Mouse (Mus musculus) bone marrow macrophage, adult 2 months (primary cell): Measurements from ENCODE around the gene Slc35f4. TPM values are rescaled to one million over a fixed set of nuclear protein-coding genes. Genes with fewer than 3 reads are reported as not detected.

Experiments
- H3K27ac ChIP-seq: 2 replicates; pipeline ENCODE4 v1.5.1; 2012; ENCODE audit warnings: low read depth, low read length; ENCODE audit not compliant: insufficient read depth
- H3K4me1 ChIP-seq: 2 replicates; pipeline ENCODE4 v1.6.1; 2012; ENCODE audit warnings: low read length; ENCODE audit not compliant: control insufficient read depth, insufficient read depth
- H3K4me3 ChIP-seq: 2 replicates; pipeline ENCODE4 v1.5.1; 2012; ENCODE audit warnings: mild to moderate bottlenecking, low read length, moderate library complexity; ENCODE audit not compliant: insufficient read depth
- CTCF ChIP-seq: IDR thresholded peaks from 2 replicates; pipeline ENCODE4 v1.5.1; 2012; ENCODE audit warnings: low read depth, mild to moderate bottlenecking, low read length, moderate library complexity
- POLR2A ChIP-seq: IDR thresholded peaks from 2 replicates; pipeline ENCODE4 v1.6.1; 2012; ENCODE audit warnings: mild to moderate bottlenecking, low read depth, low read length, borderline replicate concordance
- polyA plus RNA-seq: library from polyadenylated mRNA; stranded (reverse); fragments of >200 nt; gene quantifications from 2 replicates; pipeline ENCODE4 v1.2.4, GENCODE M21; 2012; ENCODE audit not compliant: missing spikeins, insufficient read depth, insufficient read length

Gene Slc35f4
- polyA plus RNA-seq, 1 experiment, result not detected

DNA sequence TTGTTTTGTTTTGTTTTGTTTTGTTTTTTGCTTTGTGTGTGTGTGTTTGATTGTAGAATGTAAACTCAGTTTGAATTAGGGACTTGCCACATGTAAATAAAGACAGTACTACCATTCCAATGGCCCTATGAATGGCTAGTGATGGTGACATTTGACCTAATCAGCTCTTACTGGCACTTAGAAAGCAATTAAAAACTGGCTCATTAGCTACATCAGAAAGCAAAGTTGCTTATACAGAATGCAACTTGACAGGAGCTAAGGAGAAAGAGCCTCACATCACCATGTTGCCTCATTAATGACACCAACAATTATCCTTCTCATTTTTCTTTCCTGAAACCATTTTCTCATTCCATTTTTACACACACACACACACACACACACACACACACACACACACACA is 170.3 kb downstream of the Slc35f4 start:
- TF ChIP-seq POLR2A, result no peak
- TF ChIP-seq CTCF, result no peak
- H3K4me1 ChIP-seq, result no peaks in the 10 kb centered on the region
- H3K27ac ChIP-seq, result no peak overlapping the region
- H3K4me3 ChIP-seq, result no peak overlapping the region

DNA sequence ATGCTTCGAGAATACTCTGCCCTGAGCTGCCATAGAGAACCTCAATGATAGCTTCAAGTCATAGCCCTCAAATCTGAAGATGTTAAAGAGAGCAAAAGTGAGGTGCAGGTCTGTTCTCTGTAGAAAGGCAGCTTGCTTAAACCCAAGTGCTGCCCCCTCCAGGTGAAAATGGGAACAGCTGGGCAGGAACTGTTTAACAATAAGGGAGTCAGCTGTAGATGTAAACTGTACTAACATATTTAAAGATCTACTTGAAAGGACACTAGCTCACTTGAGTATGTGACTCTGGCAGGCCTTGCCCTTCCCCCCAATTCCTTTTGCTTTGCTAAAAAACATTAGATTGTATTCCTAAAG is 177.0 kb downstream of the Slc35f4 start:
- TF ChIP-seq CTCF, result no peak
- no peak for TF ChIP-seq POLR2A
- no peak overlapping the region for H3K27ac ChIP-seq
- no peaks in the 10 kb centered on the region for H3K4me1 ChIP-seq
- H3K4me3 ChIP-seq, result no peak overlapping the region

DNA sequence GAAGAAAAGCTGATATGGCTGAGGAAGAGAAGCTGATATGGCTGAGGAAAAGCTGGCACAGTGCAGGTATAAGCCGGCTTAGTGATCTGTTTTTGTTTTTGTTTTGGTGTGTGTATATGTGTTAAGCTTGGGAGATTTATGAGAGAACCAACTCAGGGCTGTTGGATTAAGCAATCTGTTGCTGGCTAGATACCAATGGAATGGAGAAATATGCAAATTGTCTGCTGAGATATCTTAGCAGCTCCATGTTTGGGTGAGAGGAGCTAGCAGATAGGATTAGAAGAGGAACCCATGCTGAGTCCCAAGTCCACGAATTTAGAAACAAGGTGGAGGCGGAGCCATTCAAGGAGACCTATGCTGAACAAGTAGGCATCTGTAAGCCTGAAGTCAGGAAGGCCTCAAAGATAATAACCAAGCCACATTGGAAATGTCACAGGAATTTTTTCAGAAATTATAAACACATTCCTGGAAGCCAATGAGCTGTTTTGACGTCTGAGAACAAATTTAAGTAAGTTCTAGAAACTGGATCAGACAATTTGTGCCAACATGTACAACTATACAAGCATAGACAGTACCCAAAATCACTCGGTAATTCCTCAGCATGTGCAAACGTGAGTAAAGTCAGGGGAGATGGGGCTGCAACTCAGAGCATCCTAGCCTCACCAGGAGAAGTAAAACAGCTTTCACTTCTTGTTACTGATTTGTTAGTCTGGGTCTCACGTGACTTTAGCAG is 177.5 kb downstream of the Slc35f4 start:
- Histone ChIP-seq H3K4me3 (no peak overlapping the region), H3K4me1 (no peaks in the 10 kb centered on the region), H3K27ac (no peak overlapping the region)
- TF ChIP-seq CTCF, result no peak
- no peak for TF ChIP-seq POLR2A

DNA sequence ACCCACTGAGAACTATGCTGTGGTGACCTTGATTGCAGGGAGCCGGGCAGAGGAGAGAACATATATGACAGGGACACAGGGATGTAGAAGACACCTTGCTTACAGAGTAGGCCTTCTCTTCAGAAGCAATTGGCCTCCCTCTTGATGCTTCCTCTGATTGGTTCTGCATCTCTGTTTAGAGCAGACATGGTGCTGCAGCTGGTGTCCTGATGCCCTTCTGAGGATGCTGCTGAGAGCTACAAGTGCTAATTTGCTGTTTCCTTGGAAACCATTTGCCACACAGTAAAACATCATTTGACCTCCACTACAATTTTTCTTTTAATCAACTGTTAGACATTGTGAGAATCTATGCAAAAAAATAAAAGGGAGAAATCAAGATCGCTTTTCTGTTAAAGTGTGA is 180.0 kb downstream of the Slc35f4 start:
- TF ChIP-seq POLR2A (no peak), CTCF (no peak)
- H3K27ac ChIP-seq, result no peak overlapping the region
- no peaks in the 10 kb centered on the region for H3K4me1 ChIP-seq
- H3K4me3 ChIP-seq, result no peak overlapping the region

DNA sequence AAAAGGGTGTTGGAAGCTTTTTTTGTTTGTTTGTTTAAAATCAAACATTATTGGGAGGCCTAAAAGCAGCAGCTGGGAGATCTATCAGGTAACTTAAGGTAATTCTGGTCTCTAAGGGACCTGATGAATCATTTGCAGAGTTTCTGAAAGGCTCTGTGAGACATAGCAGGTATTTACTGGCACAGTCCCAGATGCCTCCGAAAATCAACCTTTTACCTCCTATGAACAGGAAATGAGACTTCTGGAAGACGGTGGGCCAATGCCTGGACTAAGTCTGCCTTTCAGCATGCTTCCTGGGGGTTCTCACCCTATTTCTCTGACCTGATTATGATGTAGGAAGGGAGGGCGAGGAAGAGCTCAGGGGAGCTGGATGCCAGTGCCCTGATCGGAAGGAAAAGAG is 188.8 kb downstream of the Slc35f4 start:
- H3K4me1 ChIP-seq, result no peaks in the 10 kb centered on the region
- no peak for TF ChIP-seq CTCF
- TF ChIP-seq POLR2A, result no peak
- H3K4me3 ChIP-seq, result no peak overlapping the region
- no peak overlapping the region for H3K27ac ChIP-seq

DNA sequence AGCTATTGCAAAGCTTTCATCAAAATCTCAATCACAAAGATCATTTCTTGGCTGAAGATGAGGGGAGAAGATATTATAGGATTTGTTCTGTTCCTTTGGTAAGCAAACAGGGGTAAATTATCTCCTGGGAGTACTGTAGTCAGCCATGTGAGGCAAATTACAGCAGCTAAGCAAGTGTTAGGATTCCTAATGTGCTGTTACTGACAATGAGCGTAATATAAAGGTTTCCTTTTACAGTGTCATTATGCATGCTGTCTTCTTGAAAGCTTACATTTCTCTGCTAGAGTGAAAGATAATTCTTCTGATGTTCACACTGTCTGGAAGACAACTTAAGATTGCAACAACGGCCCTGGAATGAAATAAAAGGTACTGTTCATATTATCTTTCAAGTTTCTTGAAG is 192.0 kb downstream of the Slc35f4 start:
- no peaks in the 10 kb centered on the region for H3K4me1 ChIP-seq
- TF ChIP-seq POLR2A, result no peak
- no peak for TF ChIP-seq CTCF
- H3K27ac ChIP-seq, result no peak overlapping the region
- no peak overlapping the region for H3K4me3 ChIP-seq

DNA sequence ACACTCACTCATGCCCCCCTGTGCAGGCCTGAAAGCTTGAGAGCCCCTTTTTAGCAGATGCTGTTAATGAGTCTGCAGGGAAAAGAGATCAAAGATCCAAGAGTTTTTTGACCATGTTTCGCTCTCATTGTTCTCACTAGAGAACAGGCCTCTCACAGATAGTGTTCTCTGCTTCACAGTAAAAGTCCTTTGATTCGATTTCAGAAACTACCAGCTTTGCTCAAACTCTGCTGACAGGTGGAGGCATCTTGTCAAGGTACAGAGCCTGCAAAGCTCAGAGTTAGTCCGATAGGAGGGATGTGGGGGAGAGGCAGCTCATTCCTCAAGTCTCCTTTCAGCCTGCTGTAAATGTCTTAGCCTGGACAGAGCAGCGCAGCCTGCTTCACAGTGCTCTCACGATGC is 209.4 kb downstream of the Slc35f4 start:
- no peak overlapping the region for H3K27ac ChIP-seq
- no peaks in the 10 kb centered on the region for H3K4me1 ChIP-seq
- TF ChIP-seq CTCF (no peak), POLR2A (no peak)
- H3K4me3 ChIP-seq, result no peak overlapping the region

DNA sequence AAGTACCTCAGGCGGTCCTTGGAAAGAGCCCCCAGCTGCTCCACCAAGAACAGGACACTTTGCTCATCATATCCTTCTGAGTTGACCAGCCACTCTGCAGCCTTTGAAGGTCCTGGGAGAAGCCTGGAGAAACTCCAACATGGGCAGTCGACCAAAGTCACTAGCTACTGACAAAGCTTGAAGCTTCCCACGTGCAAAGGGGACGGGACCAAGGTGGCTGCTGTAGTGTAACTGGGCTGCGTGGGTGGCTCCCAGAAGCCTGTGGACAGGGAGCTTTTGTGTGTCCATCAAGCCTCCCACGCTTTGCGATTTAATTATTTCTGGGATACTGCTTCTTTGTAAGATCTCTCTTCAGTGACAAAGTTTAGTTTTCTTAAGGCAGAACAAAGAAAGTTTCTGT is 211.9 kb downstream of the Slc35f4 start:
- no peaks in the 10 kb centered on the region for H3K4me1 ChIP-seq
- no peak for TF ChIP-seq POLR2A
- TF ChIP-seq CTCF, result no peak

DNA sequence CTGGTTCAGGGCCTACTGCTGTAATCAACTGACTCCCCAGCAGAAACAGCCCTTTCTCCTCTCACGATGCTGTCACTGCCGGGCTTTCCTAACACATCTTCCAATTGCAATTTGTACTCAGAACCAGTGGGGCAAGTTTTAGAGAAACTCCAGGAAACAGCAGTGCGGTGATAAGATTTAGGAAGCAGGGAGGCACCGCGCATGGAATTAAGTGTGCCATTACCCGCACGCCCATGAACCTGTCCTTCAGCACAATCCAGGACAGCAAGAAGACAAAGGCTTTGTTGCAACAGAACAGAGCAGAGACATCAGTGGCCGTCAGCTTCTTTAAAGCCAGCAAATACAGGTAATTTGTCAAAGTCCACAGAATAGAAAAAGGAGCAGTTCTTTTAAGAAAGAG is 212.5 kb downstream of the Slc35f4 start:
- TF ChIP-seq CTCF (no peak), POLR2A (no peak)
- Histone ChIP-seq H3K4me1 (no peaks in the 10 kb centered on the region), H3K27ac (no peak overlapping the region), H3K4me3 (no peak overlapping the region)

More for the DNA sequence above, 211.9 kb downstream of the Slc35f4 start:
- Histone ChIP-seq H3K4me3 (no peak overlapping the region), H3K27ac (no peak overlapping the region)

DNA sequence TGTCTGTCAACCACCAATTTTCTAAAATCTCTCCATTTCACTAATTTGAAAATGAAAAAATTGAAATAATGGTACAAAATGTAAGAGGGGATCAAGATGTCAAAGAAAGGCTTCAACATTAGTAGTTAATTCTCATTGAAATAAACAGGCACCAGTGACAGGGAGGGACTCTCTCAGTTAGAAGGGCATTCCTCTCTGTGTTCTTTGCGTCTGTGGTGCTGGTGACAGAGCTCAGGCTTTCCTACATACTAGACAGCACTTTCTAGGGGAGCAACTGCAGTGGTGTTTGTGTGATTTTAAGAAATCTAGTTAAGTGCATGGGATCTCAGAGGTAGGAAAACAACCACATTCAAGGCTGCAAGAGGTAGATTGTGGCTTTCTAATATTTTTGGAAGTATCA is 214.3 kb downstream of the Slc35f4 start:
- TF ChIP-seq CTCF (no peak), POLR2A (no peak)
- H3K27ac ChIP-seq, result no peak overlapping the region
- H3K4me1 ChIP-seq, result no peaks in the 10 kb centered on the region
- no peak overlapping the region for H3K4me3 ChIP-seq

DNA sequence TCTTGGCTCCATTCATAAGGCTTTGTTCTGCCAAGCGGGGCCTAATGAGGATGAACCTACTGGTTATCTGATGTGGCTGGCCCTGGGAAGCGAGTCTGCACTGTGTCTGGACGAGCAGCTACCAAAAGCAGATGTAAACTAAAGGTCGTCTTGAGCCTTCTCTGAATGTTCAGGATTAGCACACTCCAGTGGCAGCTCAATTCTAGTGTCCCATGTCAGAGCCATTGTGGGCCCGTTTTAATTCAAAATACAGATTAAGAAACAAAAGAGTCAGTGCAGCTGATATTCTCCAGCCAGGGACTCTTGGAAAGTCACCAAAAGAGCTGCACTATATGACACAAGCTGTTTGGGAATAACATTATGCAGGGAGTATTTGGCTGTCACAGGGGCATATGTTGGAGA is 214.8 kb downstream of the Slc35f4 start:
- Histone ChIP-seq H3K4me3 (no peak overlapping the region), H3K27ac (no peak overlapping the region), H3K4me1 (no peaks in the 10 kb centered on the region)
- no peak for TF ChIP-seq POLR2A
- TF ChIP-seq CTCF, result no peak
